In the genomic region with DNA sequence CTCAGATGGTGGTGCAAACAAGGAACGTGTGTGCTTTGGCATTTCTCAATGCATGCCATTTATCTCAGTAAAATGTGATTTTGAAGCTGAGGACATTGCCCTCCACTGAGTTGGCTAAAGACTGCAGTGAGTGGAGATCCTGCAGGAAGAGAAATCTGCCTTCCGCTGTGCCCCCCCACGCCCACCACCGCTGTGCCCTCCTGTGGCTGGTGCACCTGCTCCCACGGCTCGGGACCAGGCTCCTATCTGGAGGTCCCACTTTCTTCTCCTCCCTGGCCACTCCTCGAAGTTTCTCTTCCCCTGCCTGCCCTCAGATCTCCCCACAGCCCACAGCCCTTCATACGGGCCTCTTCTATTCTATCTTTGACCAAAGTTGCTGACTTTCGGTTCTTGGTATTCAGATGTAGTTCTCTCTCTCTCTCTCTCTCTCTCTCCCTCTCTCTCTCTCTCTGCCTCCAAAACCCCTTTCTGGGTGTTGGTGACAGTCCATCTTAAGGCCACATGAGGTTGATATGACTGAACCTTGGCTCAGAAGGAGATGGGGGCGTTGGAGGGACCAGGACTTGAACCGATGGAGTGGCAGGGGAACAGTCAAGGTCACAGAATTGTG, we compare ENCODE assay signal across 30 mouse cellular contexts.
A peak's percentile ranks its signal among the peaks of the same experiment; 100 is the strongest.
DNase-seq lines count a peak whose midpoint lies in the region; ATAC-seq and TF ChIP-seq lines count a peak whose summit lies in the region.
"Had no signal": no experiment of that assay in that cellular context is flagged by ENCODE, and none has a peak within 500 bp of the region (broad histone marks: within the 10 kb centered on the region; RNA-seq: fewer than 3 reads in every experiment).

No protein-coding gene starts in this region.

- no peak overlapping the region for H3K9ac ChIP-seq in liver, postnatal 0 days (replicated peaks)
- no peak overlapping the region for H3K9ac ChIP-seq in liver, embryonic 11.5 days (ENCODE audit: low read depth, low read length)
- H3K9ac ChIP-seq in hindbrain, embryonic 13.5 days: no peak overlapping the region
- H3K9ac ChIP-seq: embryonic facial prominence, embryonic 13.5 days; forebrain, embryonic 15.5 days; heart, embryonic 13.5 days; intestine, embryonic 15.5 days; limb, embryonic 13.5 days; liver, embryonic 12.5 days; midbrain, embryonic 15.5 days had no signal

- H3K36me3 ChIP-seq in liver, postnatal 0 days (replicated peaks; ENCODE audit: insufficient read depth, low read length): no peaks in the 10 kb centered on the region
- H3K36me3 ChIP-seq in liver, embryonic 11.5 days (ENCODE audit: control insufficient read depth, insufficient read depth, low read length): no peaks in the 10 kb centered on the region
- H3K36me3 ChIP-seq in thymus, adult 2 months (ENCODE audit: control insufficient read depth, insufficient read depth, low read length): no peaks in the 10 kb centered on the region
- H3K36me3 ChIP-seq in hindbrain, embryonic 13.5 days: no peaks in the 10 kb centered on the region
- H3K36me3 ChIP-seq: embryonic facial prominence, embryonic 13.5 days; forebrain, embryonic 10.5 days; forebrain, embryonic 15.5 days; heart, embryonic 13.5 days; hindbrain, embryonic 10.5 days; intestine, embryonic 15.5 days; limb, embryonic 13.5 days; liver, embryonic 12.5 days; midbrain, embryonic 15.5 days had no signal

- 64% methylated on average over 11 of the region's 11 CpGs for WGBS in liver, postnatal 0 days (ENCODE audit: insufficient replicate concordance)
- 80% methylated on average over 11 of the region's 11 CpGs for WGBS in liver, embryonic 11.5 days
- WGBS in thymus, adult 2 months: 21% methylated on average over 11 of the region's 11 CpGs
- 91% methylated on average over 11 of the region's 11 CpGs for WGBS in hindbrain, embryonic 13.5 days

- H3K4me1 ChIP-seq in liver, postnatal 0 days (ENCODE audit: insufficient read depth): no peaks in the 10 kb centered on the region
- no peaks in the 10 kb centered on the region for H3K4me1 ChIP-seq in liver, embryonic 11.5 days (replicated peaks; ENCODE audit: control insufficient read depth, insufficient read depth, low read length)
- peaks cover 46% of the 10 kb centered on the region for H3K4me1 ChIP-seq in thymus, adult 2 months (replicated peaks; ENCODE audit: control insufficient read depth, insufficient read depth, low read length)
- H3K4me1 ChIP-seq in hindbrain, embryonic 13.5 days (replicated peaks): peaks cover 3% of the 10 kb centered on the region; the same call in 1 of the 2 replicates
- H3K4me1 ChIP-seq: forebrain, embryonic 15.5 days; heart, embryonic 13.5 days; liver, embryonic 12.5 days; midbrain, embryonic 15.5 days had no signal

- no peaks in the 10 kb centered on the region for H3K27me3 ChIP-seq in liver, postnatal 0 days (ENCODE audit: insufficient read depth, low read length)
- no peaks in the 10 kb centered on the region for H3K27me3 ChIP-seq in liver, embryonic 11.5 days (replicated peaks; ENCODE audit: control insufficient read depth, insufficient read depth, low read length)
- H3K27me3 ChIP-seq in thymus, adult 2 months (ENCODE audit: control insufficient read depth, insufficient read depth, low read length): no peaks in the 10 kb centered on the region
- no peaks in the 10 kb centered on the region for H3K27me3 ChIP-seq in hindbrain, embryonic 13.5 days
- H3K27me3 ChIP-seq: embryonic facial prominence, embryonic 13.5 days; forebrain, embryonic 15.5 days; heart, embryonic 13.5 days; intestine, embryonic 15.5 days; liver, embryonic 12.5 days; midbrain, embryonic 15.5 days had no signal

- no peak for TF ChIP-seq EP300 in liver, postnatal 0 days (IDR thresholded peaks at IDR 0.05; ENCODE audit: low read depth)

- TF ChIP-seq POLR2A in thymus, adult 2 months (IDR thresholded peaks at IDR 0.05; ENCODE audit: control insufficient read depth, extremely low read depth, insufficient read depth, low read length, poor library complexity): no peak

- peak overlapping the region; percentile 62; the same call in 1 of the 2 replicates for H3K27ac ChIP-seq in liver, postnatal 0 days (ENCODE audit: low read depth)
- no peak overlapping the region for H3K27ac ChIP-seq in liver, embryonic 11.5 days (ENCODE audit: low read depth, low read length)
- no peak overlapping the region for H3K27ac ChIP-seq in thymus, adult 2 months (ENCODE audit: control insufficient read depth, insufficient read depth, low read length)
- H3K27ac ChIP-seq in hindbrain, embryonic 13.5 days: no peak overlapping the region
- H3K27ac ChIP-seq: embryonic facial prominence, embryonic 13.5 days; forebrain, embryonic 10.5 days; forebrain, embryonic 15.5 days; gastrocnemius, adult 2 months; heart, embryonic 13.5 days; hindbrain, embryonic 10.5 days; intestine, embryonic 15.5 days; kidney, postnatal 0 days; limb, embryonic 13.5 days; liver, embryonic 12.5 days; midbrain, embryonic 15.5 days had no signal

- TF ChIP-seq CTCF in liver, postnatal 0 days (IDR thresholded peaks at IDR 0.05; ENCODE audit: low read depth): no peak
- TF ChIP-seq CTCF in thymus, adult 2 months (IDR thresholded peaks at IDR 0.05; ENCODE audit: borderline replicate concordance, control insufficient read depth, extremely low read depth, insufficient read depth, low read length, poor library complexity): no peak

- DNase-seq in liver, postnatal 0 days: peak; percentile 30
- DNase-seq in liver, embryonic 11.5 days (ENCODE audit: low spot score): no peak
- DNase-seq in thymus, adult 2 months: peak; percentile 54
- DNase-seq in thymus, postnatal 36 days: peak; percentile 48 to 56
- no peak for DNase-seq in cerebellum, postnatal 14 days
- no peak for DNase-seq in left cerebral cortex, adult 9 months (ENCODE audit: low spot score in 2 of 2)
- DNase-seq: adrenal gland, postnatal 36 days; cerebellum, adult 8-10 months; gastrocnemius, adult 2 months; gastrocnemius, postnatal 36 days; heart, postnatal 10 days; kidney, adult 2 months; kidney, postnatal 4 days; layer of hippocampus, postnatal 36 days; lung, adult 18-20 months; lung, postnatal 4 days had no signal

- H3K9me3 ChIP-seq in liver, postnatal 0 days (ENCODE audit: low read length): no peaks in the 10 kb centered on the region
- no peaks in the 10 kb centered on the region for H3K9me3 ChIP-seq in liver, embryonic 11.5 days (ENCODE audit: control insufficient read depth, low read length)
- no peaks in the 10 kb centered on the region for H3K9me3 ChIP-seq in hindbrain, embryonic 13.5 days
- H3K9me3 ChIP-seq: embryonic facial prominence, embryonic 13.5 days; forebrain, embryonic 15.5 days; heart, embryonic 13.5 days; intestine, embryonic 15.5 days; limb, embryonic 13.5 days; liver, embryonic 12.5 days; midbrain, embryonic 15.5 days had no signal

- ATAC-seq in liver, postnatal 0 days: peak; percentile 24; the same call in 1 of the 2 replicates
- ATAC-seq in liver, embryonic 11.5 days (replicated peaks; ENCODE audit: low FRiP score): no peak
- peak; percentile 57 for ATAC-seq in megakaryocyte, adult 5-6 weeks (ENCODE audit: poor library complexity, severe bottlenecking)
- ATAC-seq in hindbrain, embryonic 13.5 days (ENCODE audit: low FRiP score): no peak
- ATAC-seq: forebrain, embryonic 15.5 days; hindbrain, embryonic 16.5 days; intestine, embryonic 15.5 days; liver, embryonic 12.5 days; lung, postnatal 0 days; midbrain, embryonic 15.5 days had no signal

- H3K4me2 ChIP-seq in liver, postnatal 0 days (ENCODE audit: low read depth, low read length): no peak overlapping the region
- H3K4me2 ChIP-seq in liver, embryonic 11.5 days: no peak overlapping the region
- H3K4me2 ChIP-seq in hindbrain, embryonic 13.5 days: no peak overlapping the region
- H3K4me2 ChIP-seq: embryonic facial prominence, embryonic 13.5 days; forebrain, embryonic 15.5 days; heart, embryonic 13.5 days; intestine, embryonic 15.5 days; limb, embryonic 13.5 days; liver, embryonic 12.5 days; midbrain, embryonic 15.5 days had no signal

- H3K4me3 ChIP-seq in liver, postnatal 0 days (ENCODE audit: low read depth, low read length): no peak overlapping the region
- no peak overlapping the region for H3K4me3 ChIP-seq in liver, embryonic 11.5 days (ENCODE audit: low read depth, low read length)
- no peak overlapping the region for H3K4me3 ChIP-seq in thymus, adult 2 months (ENCODE audit: control insufficient read depth, insufficient read depth, low read length)
- H3K4me3 ChIP-seq in hindbrain, embryonic 13.5 days: no peak overlapping the region
- H3K4me3 ChIP-seq: embryonic facial prominence, embryonic 13.5 days; forebrain, embryonic 10.5 days; forebrain, embryonic 15.5 days; gastrocnemius, adult 2 months; heart, embryonic 13.5 days; hindbrain, embryonic 10.5 days; intestine, embryonic 15.5 days; limb, embryonic 13.5 days; liver, embryonic 12.5 days; midbrain, embryonic 15.5 days had no signal

Comparison
In these comparisons a context has a peak if more than half of its experiments do, and no peak if none do; other contexts are left out.
1. ATAC-seq: peak in liver, postnatal 0 days (single experiment) and megakaryocyte, adult 5-6 weeks (single experiment); none in liver, embryonic 11.5 days (single experiment) and hindbrain, embryonic 13.5 days (single experiment).
2. DNase-seq: peak in liver, postnatal 0 days (single experiment), thymus, adult 2 months (single experiment) and thymus, postnatal 36 days (2 of 2); none in liver, embryonic 11.5 days (single experiment), cerebellum, postnatal 14 days (0 of 2) and left cerebral cortex, adult 9 months (0 of 2).